Mouse (Mus musculus): ENCODE measurements around the gene Podnl1. TPM values are rescaled to one million over a fixed set of nuclear protein-coding genes. Genes with fewer than 3 reads are reported as not detected.

The Podnl1 gene
- polyA plus RNA-seq, 1 experiment from 2014 or later, result 0.41 TPM

DNA sequence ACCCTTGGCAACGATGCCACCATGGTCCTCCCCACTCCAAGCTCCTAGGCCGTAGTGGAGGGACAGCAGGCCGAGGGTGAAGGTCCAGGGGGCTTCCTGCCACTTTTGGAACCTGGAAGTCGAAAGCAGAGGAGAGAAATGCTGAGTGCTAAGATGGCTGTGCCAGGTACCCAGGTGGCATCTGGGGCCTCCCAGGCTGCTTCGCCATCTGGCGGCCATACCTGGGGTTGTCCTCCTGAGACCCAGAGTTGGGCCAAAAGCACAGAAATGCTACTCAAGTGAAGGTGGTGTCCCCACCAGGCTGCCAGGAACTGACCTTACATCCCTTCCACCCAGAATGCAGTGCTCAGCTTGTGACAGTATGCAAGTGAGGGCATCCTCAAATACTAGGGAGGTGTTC lies 48.1 kb downstream of the Podnl1 start:
- no peak overlapping the region for H3K27ac ChIP-seq (ENCODE audit: low read length)
- H3K9me3 ChIP-seq (ENCODE audit: control insufficient read depth, low read length), result no peaks in the 10 kb centered on the region
- H3K9ac ChIP-seq (ENCODE audit: low read length), result no peak overlapping the region
- H3K36me3 ChIP-seq (ENCODE audit: control insufficient read depth, insufficient read depth, low read length), result peaks cover 14% of the 10 kb centered on the region
- WGBS, result 90% methylated on average over 6 of the region's 6 CpGs
- H3K27me3 ChIP-seq (ENCODE audit: control insufficient read depth, insufficient read depth, low read depth, low read length), result no peaks in the 10 kb centered on the region
- no peaks in the 10 kb centered on the region for H3K4me1 ChIP-seq (replicated peaks; ENCODE audit: control insufficient read depth, insufficient read depth, low read length)
- H3K4me2 ChIP-seq (ENCODE audit: low read depth, low read length), result no peak overlapping the region
- ATAC-seq (ENCODE audit: low read depth), result no peak
- no peak overlapping the region for H3K4me3 ChIP-seq (ENCODE audit: low read length)

DNA sequence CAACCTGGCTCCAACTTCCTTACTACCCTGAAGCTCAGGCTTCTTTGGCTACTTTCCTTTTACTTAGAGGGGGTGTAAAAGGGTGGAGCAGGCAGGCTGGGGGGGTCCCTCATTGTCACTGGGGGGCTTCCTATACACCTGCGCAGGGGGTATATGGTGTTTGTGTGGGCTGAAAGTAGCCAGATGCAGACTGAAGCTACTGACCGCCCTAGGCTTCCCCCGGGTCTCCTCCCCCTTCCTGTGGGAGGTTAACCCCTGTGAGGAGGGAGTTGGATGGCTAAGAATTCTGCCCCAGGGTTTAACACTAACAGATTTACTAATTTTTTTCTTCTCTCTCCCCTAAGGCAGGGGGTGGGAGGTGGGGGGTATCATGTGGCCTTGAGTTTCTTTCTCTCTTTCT lies 50.8 kb downstream of the Podnl1 start:
- Histone ChIP-seq H3K36me3 (ENCODE audit: control insufficient read depth, insufficient read depth, low read length) (peaks cover 14% of the 10 kb centered on the region), H3K4me3 (ENCODE audit: low read length) (no peak overlapping the region), H3K9ac (ENCODE audit: low read length) (no peak overlapping the region), H3K27ac (ENCODE audit: low read length) (no peak overlapping the region), H3K4me1 (replicated peaks; ENCODE audit: control insufficient read depth, insufficient read depth, low read length) (peaks cover 19% of the 10 kb centered on the region), H3K9me3 (ENCODE audit: control insufficient read depth, low read length) (no peaks in the 10 kb centered on the region), H3K27me3 (ENCODE audit: control insufficient read depth, insufficient read depth, low read depth, low read length) (no peaks in the 10 kb centered on the region), H3K4me2 (ENCODE audit: low read depth, low read length) (no peak overlapping the region)
- ATAC-seq (ENCODE audit: low read depth), result no peak
- 25% methylated on average over 3 of the region's 3 CpGs for WGBS

DNA sequence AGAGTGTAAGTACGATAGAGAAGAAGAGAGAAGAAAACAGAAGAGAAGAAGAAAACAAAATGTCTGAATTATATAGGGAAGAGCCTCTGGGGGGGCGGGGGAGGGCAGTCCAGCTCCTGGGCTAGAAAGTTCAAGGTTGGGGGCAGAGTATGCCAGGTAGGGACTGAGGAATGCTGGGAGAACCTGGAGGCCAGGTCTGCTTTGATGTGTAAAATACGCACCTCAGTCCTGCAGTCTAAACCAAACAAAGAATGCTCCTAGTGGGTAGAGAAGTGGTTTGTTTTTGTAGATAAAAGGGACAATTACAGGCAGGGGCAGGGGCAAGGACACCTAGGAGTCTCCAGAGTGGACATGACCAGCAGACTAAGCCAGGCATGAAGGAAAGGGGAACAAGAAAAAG lies 51.6 kb downstream of the Podnl1 start:
- no peak overlapping the region for H3K4me2 ChIP-seq (ENCODE audit: low read depth, low read length)
- H3K4me3 ChIP-seq (ENCODE audit: low read length), result no peak overlapping the region
- H3K9ac ChIP-seq (ENCODE audit: low read length), result no peak overlapping the region
- peaks cover 19% of the 10 kb centered on the region for H3K4me1 ChIP-seq (replicated peaks; ENCODE audit: control insufficient read depth, insufficient read depth, low read length)
- 68% methylated on average over 3 of the region's 3 CpGs for WGBS
- H3K27me3 ChIP-seq (ENCODE audit: control insufficient read depth, insufficient read depth, low read depth, low read length), result no peaks in the 10 kb centered on the region
- peaks cover 11% of the 10 kb centered on the region for H3K36me3 ChIP-seq (ENCODE audit: control insufficient read depth, insufficient read depth, low read length)
- ATAC-seq (ENCODE audit: low read depth), result no peak
- H3K27ac ChIP-seq (ENCODE audit: low read length), result no peak overlapping the region
- no peaks in the 10 kb centered on the region for H3K9me3 ChIP-seq (ENCODE audit: control insufficient read depth, low read length)

DNA sequence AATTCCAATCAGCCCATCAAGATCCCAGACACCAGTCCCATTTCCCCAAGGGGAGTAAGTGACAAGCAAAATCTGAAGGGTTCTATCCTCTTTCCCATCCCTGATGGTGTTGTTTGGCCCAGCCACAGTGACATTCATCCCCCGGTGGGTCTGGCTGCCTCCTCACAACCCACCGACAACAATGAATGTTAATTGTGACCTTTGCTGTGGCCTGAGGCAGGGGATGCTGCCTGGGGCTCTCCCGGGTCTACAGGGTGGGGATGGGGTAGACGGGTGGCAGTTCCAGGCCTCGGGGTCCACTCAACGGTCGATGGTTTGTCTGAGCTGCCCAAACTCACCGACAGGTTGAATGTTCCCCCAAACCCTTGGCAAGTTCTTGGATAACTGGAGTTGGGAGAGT lies 52.8 kb downstream of the Podnl1 start:
- WGBS, result 81% methylated on average over 8 of the region's 8 CpGs
- no peak for ATAC-seq (ENCODE audit: low read depth)
- H3K27me3 ChIP-seq (ENCODE audit: control insufficient read depth, insufficient read depth, low read depth, low read length), result no peaks in the 10 kb centered on the region
- no peaks in the 10 kb centered on the region for H3K9me3 ChIP-seq (ENCODE audit: control insufficient read depth, low read length)
- H3K4me3 ChIP-seq (ENCODE audit: low read length), result no peak overlapping the region
- H3K4me1 ChIP-seq (replicated peaks; ENCODE audit: control insufficient read depth, insufficient read depth, low read length), result peaks cover 25% of the 10 kb centered on the region
- H3K9ac ChIP-seq (ENCODE audit: low read length), result no peak overlapping the region
- no peak overlapping the region for H3K4me2 ChIP-seq (ENCODE audit: low read depth, low read length)
- H3K36me3 ChIP-seq (ENCODE audit: control insufficient read depth, insufficient read depth, low read length), result peaks cover 2% of the 10 kb centered on the region; the same call in 1 of the 2 replicates
- H3K27ac ChIP-seq (ENCODE audit: low read length), result no peak overlapping the region

DNA sequence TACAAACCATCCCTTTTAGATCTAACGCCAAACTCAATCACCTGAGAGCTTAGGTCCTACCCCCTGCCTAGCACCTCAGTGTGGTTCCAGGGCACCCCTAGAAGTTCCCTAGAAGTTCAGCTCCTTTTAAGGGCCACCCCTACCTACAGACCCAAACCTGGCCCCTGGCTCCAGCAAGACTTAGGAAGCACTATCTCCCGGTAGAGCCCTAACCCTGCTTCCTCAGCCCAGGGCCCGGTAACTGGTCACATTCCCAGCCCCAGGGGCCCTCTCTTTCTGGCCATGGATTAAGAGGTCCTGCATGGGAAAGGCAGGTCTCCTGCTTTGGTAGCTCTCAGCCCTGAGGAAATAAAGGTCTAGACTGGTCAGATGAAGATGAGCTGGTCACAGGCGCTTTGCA lies 54.2 kb downstream of the Podnl1 start:
- Histone ChIP-seq H3K4me3 (ENCODE audit: low read length) (peak overlapping the region; percentile 11), H3K9ac (ENCODE audit: low read length) (peak overlapping the region; percentile 54), H3K4me1 (replicated peaks; ENCODE audit: control insufficient read depth, insufficient read depth, low read length) (peaks cover 28% of the 10 kb centered on the region), H3K27me3 (ENCODE audit: control insufficient read depth, insufficient read depth, low read depth, low read length) (no peaks in the 10 kb centered on the region), H3K9me3 (ENCODE audit: control insufficient read depth, low read length) (no peaks in the 10 kb centered on the region), H3K36me3 (ENCODE audit: control insufficient read depth, insufficient read depth, low read length) (no peaks in the 10 kb centered on the region), H3K27ac (ENCODE audit: low read length) (peak overlapping the region; percentile 23; the same call in 1 of the 2 replicates), H3K4me2 (ENCODE audit: low read depth, low read length) (peak overlapping the region; percentile 42)
- ATAC-seq (ENCODE audit: low read depth), result no peak
- WGBS, result 32% methylated on average over 4 of the region's 4 CpGs

DNA sequence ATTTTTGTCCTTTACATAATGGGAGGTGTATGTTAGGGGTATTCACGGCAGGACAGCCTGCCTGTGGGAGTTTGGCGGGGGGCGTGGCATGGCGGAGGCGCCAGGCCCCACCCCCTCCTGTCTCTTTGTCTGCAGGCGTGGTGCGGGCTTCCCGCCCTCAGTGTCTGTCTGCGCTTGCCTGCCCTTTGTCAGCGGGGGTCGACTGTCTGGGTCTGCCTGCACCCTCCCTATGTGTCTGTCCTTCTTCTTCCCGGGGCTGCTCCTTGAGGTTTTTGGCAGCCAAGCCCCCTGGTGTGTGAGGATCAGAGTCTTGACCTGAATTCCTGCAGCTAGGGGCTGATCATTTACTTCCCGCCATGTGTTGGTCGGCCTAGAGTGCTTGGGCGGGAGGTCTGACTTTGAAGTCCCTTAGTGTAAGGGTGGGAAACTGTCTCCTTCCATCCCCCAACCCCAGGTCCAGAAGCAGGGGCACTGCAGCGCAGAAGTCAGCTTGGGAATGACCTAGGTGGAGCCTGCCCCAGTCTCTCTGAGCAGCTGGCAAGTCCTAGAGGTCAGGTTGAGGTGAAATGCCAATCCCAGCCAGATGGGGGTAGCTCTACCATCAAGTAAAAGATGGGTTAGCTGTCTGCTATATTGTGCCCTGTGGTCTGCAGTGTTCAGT lies 54.9 kb downstream of the Podnl1 start:
- Histone ChIP-seq H3K4me1 (replicated peaks; ENCODE audit: control insufficient read depth, insufficient read depth, low read length) (peaks cover 28% of the 10 kb centered on the region), H3K36me3 (ENCODE audit: control insufficient read depth, insufficient read depth, low read length) (no peaks in the 10 kb centered on the region), H3K4me2 (ENCODE audit: low read depth, low read length) (peak overlapping the region; percentile 42), H3K9me3 (ENCODE audit: control insufficient read depth, low read length) (peaks cover 2% of the 10 kb centered on the region; the same call in 1 of the 2 replicates), H3K9ac (ENCODE audit: low read length) (peak overlapping the region; percentile 54), H3K4me3 (ENCODE audit: low read length) (peak overlapping the region; percentile 11), H3K27me3 (ENCODE audit: control insufficient read depth, insufficient read depth, low read depth, low read length) (no peaks in the 10 kb centered on the region), H3K27ac (ENCODE audit: low read length) (peak overlapping the region; percentile 4; the same call in 1 of the 2 replicates)
- WGBS, result 2% methylated on average over 16 of the region's 16 CpGs
- peak; percentile 69 for ATAC-seq (ENCODE audit: low read depth)

MicroRNA genes within 50 kb of the gene (microRNA counts, 519-probe panel; counts per million panel counts)
- microRNA mmu-miR-181c (2,696 counts per million, percentile 49 among the panel's probes with 10 or more counts), microRNA mmu-miR-709 (2,033 counts per million, percentile 35 among the panel's probes with 10 or more counts)

Small RNAs within 50 kb of the gene (microRNA-seq; reads per million reads assigned to microRNA genes)
- gene Gm25110, result not detected
- 5,135 reads per million, percentile 90 among the genes with 10 or more reads in this experiment for gene Mir181c
- 3,597 reads per million, percentile 87 among the genes with 10 or more reads in this experiment for gene Mir181d
- gene Mir709, result not detected

Other genes with a start within 250 kb of the Podnl1 start
- gene Adgrl1, start 225.9 kb upstream of the Podnl1 start, polyA plus RNA-seq (2015; fragmentation: Nextera tagmentation; extraction: Ambion mirVana), result 14.8 and 16.1 TPM in 2 replicates
- gene Gm10644, start 170.8 kb upstream of the Podnl1 start, polyA plus RNA-seq (2015; fragmentation: Nextera tagmentation; extraction: Ambion mirVana), result 0.69 and 1.1 TPM in 2 replicates
- gene Asf1b, start 170.5 kb upstream of the Podnl1 start, polyA plus RNA-seq (2015; fragmentation: Nextera tagmentation; extraction: Ambion mirVana), result 76.7 and 82.8 TPM in 2 replicates
- 103 and 133 TPM in 2 replicates for gene Prkaca, start 153.0 kb upstream of the Podnl1 start, polyA plus RNA-seq (2015; fragmentation: Nextera tagmentation; extraction: Ambion mirVana)
- gene Samd1, start 128.3 kb upstream of the Podnl1 start, polyA plus RNA-seq (2015; fragmentation: Nextera tagmentation; extraction: Ambion mirVana), result 8.4 and 11.0 TPM in 2 replicates
- gene 1700067K01Rik, start 124.5 kb upstream of the Podnl1 start, polyA plus RNA-seq (2015; fragmentation: Nextera tagmentation; extraction: Ambion mirVana), result 0.55 and 1.1 TPM in 2 replicates
- gene 2210011C24Rik, start 113.8 kb upstream of the Podnl1 start, polyA plus RNA-seq (2015; fragmentation: Nextera tagmentation; extraction: Ambion mirVana), result 3.5 and 4.4 TPM in 2 replicates
- gene Palm3, start 104.5 kb upstream of the Podnl1 start, polyA plus RNA-seq (2015; fragmentation: Nextera tagmentation; extraction: Ambion mirVana), result 6.5 and 7.4 TPM in 2 replicates
- 1.6 and 2.0 TPM in 2 replicates for gene Il27ra, start 83.4 kb upstream of the Podnl1 start, polyA plus RNA-seq (2015; fragmentation: Nextera tagmentation; extraction: Ambion mirVana)
- not detected in 2 replicates for gene Rln3, start 81.0 kb upstream of the Podnl1 start, polyA plus RNA-seq (2015; fragmentation: Nextera tagmentation; extraction: Ambion mirVana)
- gene Gm10643, start 60.9 kb upstream of the Podnl1 start, polyA plus RNA-seq (2015; fragmentation: Nextera tagmentation; extraction: Ambion mirVana), result 1.2 and 1.4 TPM in 2 replicates
- 8.6 and 8.8 TPM in 2 replicates for gene Rfx1, start 59.2 kb upstream of the Podnl1 start, polyA plus RNA-seq (2015; fragmentation: Nextera tagmentation; extraction: Ambion mirVana)
- 6.9 and 8.5 TPM in 2 replicates for gene Dcaf15, start 21.2 kb upstream of the Podnl1 start, polyA plus RNA-seq (2015; fragmentation: Nextera tagmentation; extraction: Ambion mirVana)
- gene Cc2d1a, start 21.9 kb downstream of the Podnl1 start, polyA plus RNA-seq (2015; fragmentation: Nextera tagmentation; extraction: Ambion mirVana), result 24.2 and 25.9 TPM in 2 replicates
- gene 4930432K21Rik, start 22.0 kb downstream of the Podnl1 start, polyA plus RNA-seq (2015; fragmentation: Nextera tagmentation; extraction: Ambion mirVana), result 1.5 and 2.0 TPM in 2 replicates
- 1.2 and 3.5 TPM in 2 replicates for gene Nanos3, start 59.2 kb downstream of the Podnl1 start, polyA plus RNA-seq (2015; fragmentation: Nextera tagmentation; extraction: Ambion mirVana)
- 14.4 and 14.6 TPM in 2 replicates for gene Zswim4, start 111.1 kb downstream of the Podnl1 start, polyA plus RNA-seq (2015; fragmentation: Nextera tagmentation; extraction: Ambion mirVana)
- 333 and 350 TPM in 2 replicates for gene D8Ertd738e, start 123.7 kb downstream of the Podnl1 start, polyA plus RNA-seq (2015; fragmentation: Nextera tagmentation; extraction: Ambion mirVana)
- 51.4 and 51.9 TPM in 2 replicates for gene Mri1, start 131.3 kb downstream of the Podnl1 start, polyA plus RNA-seq (2015; fragmentation: Nextera tagmentation; extraction: Ambion mirVana)
- gene Ccdc130, start 144.4 kb downstream of the Podnl1 start, polyA plus RNA-seq (2015; fragmentation: Nextera tagmentation; extraction: Ambion mirVana), result 18.4 and 19.4 TPM in 2 replicates

Measured in lung, embryonic 16.5 days (tissue).